Mouse (Mus musculus): Measurements from ENCODE around the gene Fkbp15. TPM values are rescaled to one million over a fixed set of nuclear protein-coding genes. Genes with fewer than 3 reads are reported as not detected.

Gene Fkbp15
- polyA plus RNA-seq (2017; shearing (Covaris generic)): 10 to 100 TPM; 36.9 to 38.3 TPM

DNA sequence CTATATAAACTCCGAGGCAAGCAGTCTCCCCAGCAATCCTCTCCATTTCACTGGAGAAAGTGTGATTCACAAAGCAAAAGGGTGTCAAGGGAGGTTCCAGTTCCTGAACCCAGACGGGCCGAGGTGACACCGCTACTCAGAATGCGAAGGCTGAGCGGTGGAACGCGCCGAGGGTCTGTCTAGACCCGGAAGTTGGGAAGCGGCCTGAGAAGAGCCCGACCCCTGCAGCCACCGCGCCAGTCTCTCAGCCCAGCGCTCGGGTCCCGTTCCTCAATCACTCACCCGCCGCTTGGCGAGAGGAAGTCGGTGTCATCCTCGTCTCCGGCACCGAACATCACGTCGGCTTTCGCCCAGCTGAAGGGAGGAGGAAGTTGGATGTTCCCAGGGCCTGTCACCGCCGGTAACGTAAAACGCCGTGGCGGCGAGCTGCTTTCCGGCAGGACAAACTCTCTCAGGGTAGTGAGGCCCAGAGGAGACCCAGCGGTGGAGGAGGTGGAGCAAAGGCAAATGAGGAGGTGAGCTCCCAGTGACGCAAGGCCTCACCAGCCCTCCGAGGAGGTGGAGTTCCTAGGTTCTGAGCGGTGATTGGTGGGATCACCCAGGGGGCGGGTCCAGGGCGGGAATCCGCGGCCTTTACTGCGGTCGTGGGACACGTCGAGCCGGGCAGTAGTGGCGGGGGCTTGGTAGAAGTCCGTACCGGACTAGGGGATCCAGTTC lies at the start of gene Fkbp15, which contains the start of gene Slc31a1:
TSS of gene Fkbp15 (minus strand) at position 461 of the 717 bp plus-strand sequence.
TSS of gene Slc31a1 (plus strand) at position 640 of the 717 bp plus-strand sequence.
- ATAC-seq: peak; percentile 100

DNA sequence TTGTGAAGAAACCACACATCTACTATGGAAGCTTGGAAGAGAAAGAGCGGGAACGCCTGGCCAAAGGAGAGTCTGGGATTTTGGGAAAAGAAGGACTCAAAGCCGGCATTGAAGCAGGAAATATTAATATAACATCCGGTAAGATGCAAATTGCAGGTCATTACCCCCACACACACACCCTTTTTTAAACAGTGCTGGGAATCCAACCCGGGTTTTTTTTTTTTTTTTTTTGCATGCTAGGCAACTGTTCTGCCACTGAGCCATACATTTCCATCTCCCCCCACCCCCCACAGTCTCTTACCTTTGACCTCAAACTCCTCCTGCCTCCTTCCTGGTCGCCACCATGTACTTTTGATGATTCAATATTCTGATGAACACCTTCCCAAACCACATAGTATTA lies 49.3 kb upstream of the Fkbp15 start:
- ATAC-seq: no peak

DNA sequence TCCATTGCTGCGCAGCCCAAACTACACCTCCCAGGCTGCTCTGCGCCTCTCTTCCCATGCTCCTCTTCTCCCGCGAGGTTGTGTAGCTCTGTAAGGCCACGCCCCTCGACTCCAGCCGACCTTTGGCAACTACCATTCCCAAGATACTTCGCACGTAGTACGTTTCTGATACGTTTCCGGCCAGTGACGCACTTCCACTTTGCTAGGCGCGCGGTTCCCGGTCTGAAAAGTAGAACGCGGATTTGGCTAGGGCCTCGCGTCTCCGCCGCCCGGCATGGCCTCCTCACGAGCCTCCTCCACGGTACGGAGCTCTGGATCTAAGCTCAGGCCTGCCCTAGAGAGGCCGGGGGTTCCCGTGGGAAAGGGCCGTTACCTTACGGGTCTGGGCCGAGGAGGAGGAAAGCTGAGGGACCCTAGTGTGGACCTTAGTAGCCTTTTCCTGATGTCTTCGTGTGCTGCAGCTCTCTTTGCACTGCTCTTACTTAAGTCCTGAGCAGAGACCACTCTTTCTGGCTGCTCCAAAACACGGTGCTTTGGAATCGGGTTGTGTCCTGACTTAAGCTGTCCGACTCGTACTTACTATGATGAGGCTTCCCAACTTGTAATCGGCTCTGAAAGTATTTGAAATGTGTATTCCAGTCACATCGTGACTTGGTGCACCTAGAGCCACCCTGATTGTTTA lies 48.4 kb upstream of the Fkbp15 start, which contains the start of the genes Cdc26 and Prpf4:
TSS of gene Cdc26 (minus strand) at position 42 of the 682 bp plus-strand sequence.
TSS of gene Prpf4 (plus strand) at position 197 of the 682 bp plus-strand sequence.
- ATAC-seq: peak; percentile 97

DNA sequence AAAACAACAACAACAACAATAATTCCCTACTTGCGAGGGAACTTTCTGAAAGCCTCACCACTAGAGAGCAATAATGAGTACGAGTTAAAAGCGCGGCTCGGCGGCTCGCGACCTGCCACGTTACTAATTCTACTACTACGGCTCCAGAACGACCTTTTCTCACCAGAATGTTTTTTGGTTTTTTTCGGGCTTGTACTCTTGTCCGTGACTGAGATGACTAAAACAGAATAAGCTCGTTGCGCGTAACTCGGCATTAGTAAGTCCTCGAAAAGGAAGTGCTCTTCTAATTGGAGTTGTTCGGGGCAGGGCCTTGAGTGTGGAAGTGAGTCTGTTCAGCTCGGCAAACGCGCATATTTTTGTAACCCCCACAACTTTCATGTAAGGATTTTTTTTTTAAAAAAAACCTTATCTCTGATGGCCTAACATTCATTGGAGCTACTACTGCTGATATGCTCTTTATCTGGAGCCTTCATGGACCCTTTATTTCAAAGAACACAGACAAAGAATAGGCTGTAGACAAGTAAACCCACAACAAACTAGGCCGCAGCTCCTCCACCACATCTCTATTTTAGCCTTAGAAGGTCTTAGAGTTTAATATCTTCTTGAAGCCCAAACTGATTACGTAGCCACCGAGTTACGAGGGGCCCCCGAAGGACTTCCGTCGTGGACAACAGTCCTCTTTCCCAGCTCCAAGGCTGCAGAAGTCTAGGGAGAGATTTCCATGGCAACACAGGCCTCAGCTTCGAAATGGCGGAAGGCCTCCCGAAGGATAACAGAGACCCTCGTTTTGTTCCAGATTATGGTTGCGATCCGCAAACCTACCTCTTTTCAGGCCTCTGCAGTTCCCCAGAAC lies 47.6 kb upstream of the Fkbp15 start:
- peak; percentile 21 for ATAC-seq

DNA sequence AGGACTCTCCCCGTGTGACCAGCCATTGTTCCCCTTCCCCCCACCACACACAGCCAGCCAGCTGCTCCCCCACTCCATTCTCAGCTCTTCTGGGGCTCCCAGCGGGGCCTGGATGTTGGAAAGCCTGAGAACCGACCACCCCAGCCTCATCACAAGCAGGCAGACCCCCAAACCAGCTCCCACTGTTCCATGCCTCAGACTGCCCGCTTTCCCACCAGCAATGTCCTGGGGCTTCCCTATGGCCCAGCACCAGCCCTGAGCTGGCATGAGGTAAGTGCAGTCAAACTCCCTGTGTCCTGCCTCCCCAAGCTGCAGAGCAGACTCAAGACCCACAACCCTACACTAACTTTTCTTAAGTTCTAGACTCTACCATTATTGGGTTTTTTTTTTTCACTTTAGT lies 45.8 kb upstream of the Fkbp15 start:
- no peak for ATAC-seq

DNA sequence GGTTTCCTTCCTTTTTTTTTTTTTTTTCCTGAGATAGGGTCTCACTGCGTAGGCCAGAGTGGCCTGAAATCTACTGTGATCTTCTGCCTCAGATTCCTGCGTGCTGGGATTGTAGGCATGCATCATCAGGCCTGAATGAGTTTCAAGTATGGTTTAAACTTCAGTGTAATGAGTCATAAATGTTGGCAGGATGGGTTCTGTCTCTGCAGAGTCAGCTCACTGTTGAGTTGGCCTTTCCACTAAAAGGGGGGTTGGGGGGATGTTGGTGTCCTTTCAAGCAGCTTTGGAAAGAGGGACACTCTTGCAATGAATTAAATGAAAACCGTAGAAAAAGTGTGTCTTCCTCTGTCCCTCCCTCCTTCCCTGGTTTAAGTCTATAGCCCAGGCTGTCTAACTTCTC lies 38.6 kb upstream of the Fkbp15 start:
- ATAC-seq: no peak

DNA sequence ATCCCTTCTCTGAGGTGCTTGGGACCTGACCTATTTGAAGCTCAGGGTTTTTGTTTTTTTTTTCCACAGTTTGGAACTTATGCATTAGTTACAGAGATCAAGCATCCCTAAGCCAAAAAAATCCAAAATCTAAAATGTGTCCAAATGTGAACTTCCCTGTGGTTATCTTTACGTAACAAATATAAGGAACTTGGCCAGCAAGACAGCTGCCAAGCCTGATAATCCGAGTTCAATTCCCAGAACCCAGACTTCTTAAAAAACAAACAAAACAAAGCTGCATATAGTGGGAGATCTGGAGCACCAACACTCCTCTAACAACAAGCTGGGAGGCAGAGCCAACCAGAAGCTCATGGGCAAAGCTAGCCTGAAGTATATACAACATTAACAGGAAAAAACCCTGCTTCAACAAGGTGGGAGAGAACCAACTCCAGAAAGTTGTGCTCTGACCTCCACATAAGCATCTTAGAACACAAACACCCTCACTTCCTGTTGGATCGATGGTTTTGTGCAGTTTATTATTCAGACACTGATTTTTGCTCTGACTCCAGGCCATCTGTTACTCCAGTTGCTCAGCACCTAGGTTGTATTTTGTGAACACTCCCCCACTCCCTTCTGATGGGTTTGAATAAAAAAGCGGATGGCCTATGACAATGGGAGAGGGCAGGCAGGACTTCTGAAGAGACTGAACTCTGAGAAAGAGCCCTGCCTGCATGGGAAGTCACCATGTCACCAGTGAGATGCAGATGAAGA lies 37.4 kb upstream of the Fkbp15 start:
- no peak for ATAC-seq

DNA sequence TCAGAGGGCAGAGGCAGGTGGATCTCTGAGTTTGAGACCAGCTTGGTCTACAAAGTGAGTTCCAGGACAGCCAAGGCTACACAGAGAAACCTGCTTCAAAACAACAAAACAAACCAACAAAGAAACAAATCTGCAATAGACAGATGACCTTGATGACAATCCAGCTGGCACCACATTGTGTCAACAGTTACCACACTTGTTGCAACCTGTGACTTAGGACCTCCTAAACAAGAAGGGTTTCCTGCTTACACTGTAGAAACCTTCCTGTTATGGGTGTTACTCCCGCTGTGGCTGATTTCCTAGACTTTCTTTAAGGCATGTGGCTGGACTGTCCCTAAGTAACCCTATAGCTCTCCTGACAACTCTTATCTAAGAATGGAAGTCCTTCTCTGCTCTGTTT lies 35.5 kb upstream of the Fkbp15 start:
- ATAC-seq: no peak

DNA sequence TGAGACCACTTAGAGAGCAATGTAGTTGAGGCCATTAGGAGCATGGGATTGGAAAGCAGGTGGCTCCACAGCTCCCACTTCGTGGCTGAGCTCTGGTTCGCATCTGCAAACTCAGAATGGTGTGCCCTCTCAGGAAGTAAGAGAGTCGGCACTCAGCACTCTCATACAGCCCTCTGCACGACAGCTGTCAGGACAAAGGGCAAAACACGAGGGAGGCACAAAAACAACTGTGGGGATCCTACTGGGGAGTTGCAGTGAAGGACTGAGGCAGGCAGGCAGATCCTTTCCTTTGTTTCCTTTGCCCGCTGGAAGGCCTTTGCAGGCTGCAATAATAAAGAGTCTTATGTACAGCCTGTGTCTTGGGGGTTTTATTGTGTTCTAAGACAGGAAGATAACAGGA lies 33.1 kb upstream of the Fkbp15 start:
- ATAC-seq: no peak

DNA sequence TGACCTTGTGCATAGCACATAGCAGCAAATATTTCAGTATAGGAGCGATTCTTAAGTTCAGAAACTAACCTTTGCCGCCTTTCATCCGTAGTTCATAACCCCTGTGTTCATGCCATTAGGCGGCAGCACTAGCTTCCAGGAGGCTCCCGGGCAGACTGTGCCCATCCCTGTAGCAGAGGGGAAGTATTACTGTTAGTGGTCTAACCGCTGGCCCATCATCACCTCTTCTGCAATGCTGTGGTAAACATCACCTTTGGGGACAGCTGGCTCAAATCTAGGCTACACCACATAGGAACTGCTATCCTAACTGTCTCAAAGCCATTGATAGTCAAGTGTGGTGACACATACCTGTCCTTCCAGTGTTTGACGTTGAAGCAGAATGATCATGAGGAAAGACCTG lies 31.5 kb upstream of the Fkbp15 start:
- no peak for ATAC-seq

DNA sequence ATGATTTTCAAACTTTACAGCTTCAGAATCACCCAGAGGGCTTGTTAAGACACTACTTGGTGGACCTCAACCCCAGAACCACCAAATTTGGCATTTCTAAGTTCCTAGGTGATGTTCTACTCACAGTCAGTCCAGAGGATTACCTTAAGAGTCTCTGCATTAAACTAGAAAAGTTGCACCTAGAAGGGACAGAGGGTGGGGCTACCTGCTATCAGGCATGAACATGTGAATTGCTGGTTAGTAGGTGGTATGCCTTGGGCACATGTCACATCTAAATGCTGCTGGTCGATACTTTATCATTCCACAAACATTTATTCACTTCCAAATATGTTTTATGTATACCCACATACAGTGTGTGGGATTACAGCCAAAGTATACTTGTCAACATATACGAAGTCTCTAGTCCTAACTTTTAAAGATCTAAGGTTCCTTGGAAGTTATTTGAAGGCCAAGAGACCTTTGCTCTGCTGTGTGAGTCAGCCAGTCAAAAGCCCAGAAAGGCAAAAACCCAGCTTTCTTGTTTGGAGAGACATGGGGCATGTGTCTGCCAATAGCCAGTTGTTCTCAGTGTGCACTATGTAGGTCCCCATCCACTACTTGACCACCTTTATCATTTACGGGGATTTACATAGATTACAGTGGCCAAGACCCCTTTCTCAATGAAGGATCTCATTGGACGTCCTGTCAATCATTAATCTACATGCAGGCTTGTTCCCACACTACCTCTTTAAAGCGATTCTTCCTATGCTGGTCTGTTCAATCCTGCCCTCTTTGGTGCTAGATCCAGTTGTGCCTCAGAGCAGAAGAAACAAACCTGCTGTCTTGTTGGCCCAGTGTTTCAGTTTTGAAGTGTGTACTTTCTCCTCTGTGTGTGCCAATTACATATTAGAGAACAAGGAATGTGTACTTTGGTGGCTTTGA lies 29.5 kb upstream of the Fkbp15 start:
- no peak for ATAC-seq

DNA sequence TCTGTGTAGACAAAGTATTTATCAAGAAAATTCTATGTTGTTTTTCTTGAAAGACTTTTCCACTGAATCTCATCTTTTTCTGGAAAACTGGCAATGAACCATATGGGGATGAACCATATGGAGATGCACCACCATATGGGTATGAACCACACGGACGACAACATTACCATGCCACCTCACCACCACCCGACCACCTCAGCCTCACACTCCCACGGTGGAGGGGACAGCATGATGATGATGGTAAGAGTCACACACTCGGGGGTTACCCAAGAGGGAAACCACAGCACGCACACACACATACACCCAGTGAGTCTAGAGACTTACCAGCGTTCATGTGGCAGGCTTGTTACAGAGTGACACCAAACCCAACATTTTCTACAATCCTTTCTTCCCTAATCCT lies 25.1 kb upstream of the Fkbp15 start:
- no peak for ATAC-seq

DNA sequence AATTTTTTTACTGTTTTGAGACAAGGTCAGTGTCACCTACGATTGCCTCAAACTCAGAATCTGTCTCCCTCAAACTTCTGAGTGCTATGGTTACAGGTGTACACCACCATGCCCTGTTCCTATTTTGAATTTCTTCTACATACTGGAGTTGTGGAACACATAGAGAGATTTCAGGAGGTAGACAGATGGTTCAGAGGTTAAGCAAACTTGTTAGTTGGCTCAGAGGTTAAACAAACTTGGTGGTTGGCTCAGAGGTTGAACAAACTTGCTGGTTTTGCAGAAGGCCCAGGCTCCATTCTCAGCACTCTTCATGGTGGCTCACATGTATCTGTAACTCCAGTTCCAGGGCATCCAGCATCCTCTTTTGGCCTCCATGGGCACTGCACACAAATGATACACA lies 23.8 kb upstream of the Fkbp15 start:
- ATAC-seq: no peak

DNA sequence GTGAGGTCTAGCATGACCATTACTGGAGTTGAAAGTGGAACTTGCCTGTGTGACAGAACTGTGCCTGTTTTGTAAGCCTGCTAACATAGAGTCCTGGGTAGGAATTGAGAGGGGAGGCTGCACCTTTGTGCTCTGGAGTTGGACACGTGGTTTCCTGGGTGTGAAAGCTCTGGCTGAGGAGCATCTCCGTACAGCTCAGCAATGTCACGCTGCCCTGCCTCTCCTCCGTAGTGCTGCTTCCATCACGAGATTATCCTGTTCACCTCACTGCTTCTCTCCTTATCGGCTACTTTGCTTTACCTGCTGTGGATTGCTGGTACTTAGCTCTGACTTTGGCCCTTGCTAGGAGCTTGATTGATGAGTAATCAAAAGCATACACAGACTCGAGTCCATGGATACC lies 23.4 kb upstream of the Fkbp15 start:
- no peak for ATAC-seq

DNA sequence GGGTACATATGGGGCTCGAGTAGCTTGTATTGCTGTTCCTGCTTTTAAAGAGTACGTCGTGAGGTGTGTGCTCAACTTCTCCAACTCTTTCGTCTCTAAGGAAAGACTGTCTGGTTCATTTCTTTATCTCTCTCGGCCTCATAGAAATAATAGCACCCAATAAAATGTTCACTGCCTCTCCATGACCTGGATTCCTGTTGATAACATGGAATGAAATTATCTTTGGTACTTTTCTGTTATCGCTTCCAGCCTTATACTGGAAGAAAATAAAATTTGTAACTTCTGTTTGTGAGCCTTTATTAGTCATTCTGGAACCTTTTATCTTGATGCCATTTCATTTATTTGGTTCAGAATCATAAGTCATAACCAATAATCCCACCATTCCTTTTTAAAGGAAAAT lies 22.9 kb upstream of the Fkbp15 start:
- no peak for ATAC-seq

DNA sequence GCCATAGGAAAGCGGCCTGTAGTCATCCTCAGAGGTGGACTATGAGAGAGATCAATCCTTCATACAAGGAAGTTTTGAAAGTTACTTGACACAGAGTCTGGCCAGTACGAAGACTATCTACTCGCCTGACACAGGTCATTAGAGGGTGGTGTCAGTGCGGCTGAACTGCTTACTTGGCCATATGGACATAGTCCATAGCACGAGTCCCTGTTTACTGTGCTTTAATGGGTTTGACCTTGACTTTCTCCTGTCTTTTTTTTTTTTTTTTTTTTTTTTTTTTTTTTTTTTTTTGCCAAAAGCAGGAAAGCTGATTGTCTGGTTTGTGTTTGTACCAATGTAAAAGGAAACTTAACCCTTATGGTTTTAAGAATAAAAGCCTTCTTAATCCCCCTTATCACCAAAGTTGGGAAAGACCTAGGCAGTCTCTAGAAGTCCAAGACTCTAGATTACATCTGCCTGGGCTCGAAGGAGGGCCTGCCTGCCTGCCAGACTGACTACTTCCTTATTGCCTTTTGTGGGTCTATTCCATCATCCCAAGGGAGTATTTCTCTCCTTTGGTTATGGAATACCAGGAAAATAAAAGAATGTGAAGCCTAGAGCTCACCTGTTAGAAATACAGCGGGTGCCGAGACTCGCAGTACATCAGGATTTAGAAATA lies 19.5 kb upstream of the Fkbp15 start:
- ATAC-seq: no peak

DNA sequence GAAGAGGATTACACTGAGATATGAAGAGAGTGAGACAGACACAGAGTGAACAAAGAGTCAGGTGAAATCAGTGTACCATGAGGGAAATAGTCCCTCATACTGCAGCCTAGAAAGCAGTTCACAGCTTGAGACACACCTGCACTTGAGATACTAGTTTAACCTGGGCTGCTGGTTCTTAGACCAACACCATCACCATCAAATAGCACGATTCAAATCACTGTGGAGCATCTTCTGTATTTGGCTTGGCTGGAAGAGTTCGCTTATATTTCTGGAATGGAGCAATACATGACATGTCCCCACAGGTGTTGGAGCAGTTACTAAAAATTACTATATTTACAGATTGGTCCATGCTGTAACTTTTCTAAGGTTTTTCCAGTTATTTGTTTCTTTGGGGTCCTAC lies 15.8 kb upstream of the Fkbp15 start:
- no peak for ATAC-seq

DNA sequence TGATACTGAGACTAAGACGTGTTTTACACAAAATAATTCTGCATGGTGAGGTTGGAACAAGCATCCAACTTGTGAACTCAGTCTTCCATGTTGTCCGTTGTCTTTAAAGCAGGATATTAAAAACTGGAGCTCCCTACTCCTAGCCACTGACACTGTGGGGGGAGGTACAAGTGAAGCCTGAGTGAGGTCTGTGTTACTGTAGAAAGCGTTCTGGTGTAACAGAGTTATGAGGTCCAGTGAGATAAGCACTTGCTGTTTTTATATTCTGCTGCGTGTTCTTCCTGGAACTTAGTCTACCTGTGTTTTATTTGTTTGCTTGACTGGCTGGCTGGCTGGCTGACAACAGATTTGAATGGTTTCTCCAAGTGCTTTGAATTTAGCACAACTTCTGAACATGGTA lies 14.0 kb upstream of the Fkbp15 start:
- no peak for ATAC-seq

DNA sequence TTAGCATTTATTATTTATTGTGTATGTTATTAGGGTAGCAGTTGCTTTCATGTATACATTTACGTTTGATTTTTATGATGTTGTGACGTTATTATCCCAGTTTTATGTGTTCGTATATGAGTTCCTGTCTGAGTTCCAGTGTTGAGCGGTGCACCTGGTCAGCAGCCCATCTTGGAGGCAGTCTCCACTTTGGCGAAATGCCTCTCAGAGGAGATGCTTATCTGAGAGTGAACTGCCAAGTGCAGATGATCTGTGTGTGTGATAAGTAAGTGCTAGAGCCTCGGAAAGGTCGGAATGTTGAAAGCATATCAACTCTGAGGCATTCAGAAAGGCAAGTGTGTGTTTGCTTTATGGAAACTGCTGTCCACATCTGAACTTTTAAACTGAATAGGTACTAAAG lies 13.3 kb upstream of the Fkbp15 start:
- no peak for ATAC-seq

DNA sequence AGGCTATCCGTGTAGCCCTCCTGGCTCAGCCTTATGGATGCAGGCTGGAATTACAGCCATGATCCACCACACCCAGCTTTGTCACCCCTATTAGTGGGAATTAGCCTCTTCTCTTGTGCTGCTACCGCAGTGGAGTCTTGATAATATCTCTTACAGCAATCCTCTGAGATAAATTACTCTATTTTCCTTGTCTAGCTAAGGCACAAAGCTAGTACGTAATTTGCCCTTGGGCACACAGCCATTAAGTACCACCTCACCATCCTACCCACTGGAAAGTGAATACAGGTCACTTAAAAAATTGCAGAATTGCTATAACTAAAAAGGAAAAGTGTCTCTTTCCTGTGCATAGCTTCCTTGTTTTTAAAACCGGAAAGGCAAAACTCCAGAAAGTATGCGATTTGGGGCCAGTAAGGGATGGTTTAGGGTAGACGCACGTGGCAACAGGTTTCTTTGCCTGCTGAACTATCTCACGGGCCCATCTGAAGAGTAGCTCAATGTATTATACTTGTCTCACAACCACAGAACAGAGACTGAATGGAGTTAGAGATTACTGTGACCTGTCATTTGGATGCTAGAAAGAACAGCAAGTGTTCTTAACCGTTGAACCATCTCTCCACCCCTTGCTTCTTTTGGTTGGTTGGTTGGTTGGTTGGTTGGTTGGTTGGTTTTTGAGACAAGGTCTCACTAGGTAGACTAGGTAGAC lies 12.6 kb upstream of the Fkbp15 start:
- ATAC-seq: no peak

Measured in activated CD4-positive, CD25-positive, alpha-beta regulatory T cell, adult 4 months (primary cell).